Mouse (Mus musculus): ENCODE data around the gene Rb1. TPM values are rescaled to one million over a fixed set of nuclear protein-coding genes. Genes with fewer than 3 reads are reported as not detected.
A peak's percentile ranks its signal among the peaks of the same experiment; 100 is the strongest.

Gene Rb1
- polyA plus RNA-seq, 1 experiment from 2014 or later, result 41.4 TPM

GRCm38 (mm10) chr14:73146721-73147120 is 178.9 kb downstream of the Rb1 start:
- Histone ChIP-seq H3K36me3 (ENCODE audit: control insufficient read depth, insufficient read depth, low read length) (no peaks in the 10 kb centered on the region), H3K4me2 (no peak overlapping the region), H3K27me3 (ENCODE audit: control insufficient read depth, insufficient read depth, low read length) (no peaks in the 10 kb centered on the region), H3K4me1 (ENCODE audit: control insufficient read depth, insufficient read depth, low read length) (peaks cover 16% of the 10 kb centered on the region), H3K9me3 (ENCODE audit: control insufficient read depth, low read length) (no peaks in the 10 kb centered on the region), H3K27ac (ENCODE audit: low read depth, low read length) (no peak overlapping the region), H3K4me3 (ENCODE audit: low read depth, low read length) (no peak overlapping the region), H3K9ac (ENCODE audit: low read length) (no peak overlapping the region)
- 59% methylated on average over 3 of the region's 3 CpGs for WGBS
- no peak for ATAC-seq (ENCODE audit: low FRiP score)
- DNase-seq (ENCODE audit: low spot score, missing footprints), result no peak

DNA sequence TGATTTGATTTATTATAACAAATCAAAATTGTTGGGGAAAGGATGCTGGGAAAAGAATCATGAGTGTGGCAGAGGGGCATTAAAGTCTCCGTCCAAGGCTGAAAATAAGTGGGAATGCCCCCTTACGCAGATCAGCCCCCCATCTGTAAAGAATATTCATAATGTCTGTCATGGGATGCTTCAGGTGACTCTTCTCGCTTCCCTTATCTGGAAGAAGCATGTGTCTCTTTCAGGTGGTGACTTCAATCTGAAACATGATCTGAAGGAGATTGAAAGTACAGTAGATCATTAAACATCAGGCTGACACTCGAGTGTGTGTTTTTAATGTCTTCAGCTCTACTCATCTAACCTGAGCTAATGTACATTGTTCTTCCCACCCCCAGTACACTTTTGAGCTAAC is 180.1 kb downstream of the Rb1 start:
- H3K4me2 ChIP-seq, result no peak overlapping the region
- H3K36me3 ChIP-seq (ENCODE audit: control insufficient read depth, insufficient read depth, low read length), result no peaks in the 10 kb centered on the region
- no peak overlapping the region for H3K9ac ChIP-seq (ENCODE audit: low read length)
- 91% methylated on average over 4 of the region's 4 CpGs for WGBS
- H3K4me1 ChIP-seq (ENCODE audit: control insufficient read depth, insufficient read depth, low read length), result peaks cover 17% of the 10 kb centered on the region
- DNase-seq (ENCODE audit: low spot score, missing footprints) (no peak), ATAC-seq (ENCODE audit: low FRiP score) (no peak)
- H3K27me3 ChIP-seq (ENCODE audit: control insufficient read depth, insufficient read depth, low read length), result no peaks in the 10 kb centered on the region
- H3K27ac ChIP-seq (ENCODE audit: low read depth, low read length), result no peak overlapping the region
- no peak overlapping the region for H3K4me3 ChIP-seq (ENCODE audit: low read depth, low read length)
- H3K9me3 ChIP-seq (ENCODE audit: control insufficient read depth, low read length), result no peaks in the 10 kb centered on the region

DNA sequence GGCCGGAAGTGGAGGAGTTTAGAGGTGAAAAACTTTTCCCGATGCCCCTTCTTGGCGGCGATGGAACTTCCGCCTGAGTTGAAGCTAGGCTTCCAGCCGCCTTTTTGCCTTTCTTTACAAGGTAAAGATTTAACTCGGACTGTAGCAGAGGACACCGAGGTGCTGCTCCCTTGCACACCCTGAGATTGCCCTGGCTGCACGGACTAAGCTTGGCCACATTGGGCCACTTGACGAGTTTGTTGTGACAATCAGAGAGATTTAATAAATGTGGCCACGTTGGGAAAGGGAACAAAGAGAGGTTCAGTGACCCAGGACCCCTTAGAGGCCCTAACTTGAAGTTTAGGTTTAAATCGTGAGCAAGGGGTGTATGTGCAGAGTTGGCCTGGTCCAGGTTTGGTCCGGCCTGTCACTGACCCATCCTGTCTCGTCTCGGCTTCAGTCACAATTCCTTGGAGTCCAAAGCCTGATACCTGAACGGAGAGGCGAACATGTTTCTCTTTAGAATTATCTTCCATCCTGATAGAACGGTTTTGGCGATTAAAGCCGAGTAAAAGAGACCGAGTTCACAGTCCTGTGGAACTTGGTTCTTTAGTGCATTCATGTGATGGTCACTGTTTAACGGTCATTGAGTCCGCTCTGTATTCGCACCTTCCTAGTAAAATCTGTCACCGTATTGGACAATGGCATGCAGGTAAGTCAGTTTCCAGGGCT is 181.8 kb downstream of the Rb1 start:
- H3K9me3 ChIP-seq (ENCODE audit: control insufficient read depth, low read length), result no peaks in the 10 kb centered on the region
- 40% methylated on average over 25 of the region's 25 CpGs for WGBS
- H3K4me3 ChIP-seq (ENCODE audit: low read depth, low read length), result peak overlapping the region; percentile 73
- H3K4me2 ChIP-seq, result peak overlapping the region; percentile 80
- H3K36me3 ChIP-seq (ENCODE audit: control insufficient read depth, insufficient read depth, low read length), result no peaks in the 10 kb centered on the region
- no peaks in the 10 kb centered on the region for H3K27me3 ChIP-seq (ENCODE audit: control insufficient read depth, insufficient read depth, low read length)
- H3K27ac ChIP-seq (ENCODE audit: low read depth, low read length), result peak overlapping the region; percentile 99
- ATAC-seq (ENCODE audit: low FRiP score) (peak; percentile 8; the same call in 1 of the 2 replicates), DNase-seq (ENCODE audit: low spot score, missing footprints) (peak; percentile 92)
- peaks cover 17% of the 10 kb centered on the region for H3K4me1 ChIP-seq (ENCODE audit: control insufficient read depth, insufficient read depth, low read length)
- peak overlapping the region; percentile 99 for H3K9ac ChIP-seq (ENCODE audit: low read length)

DNA sequence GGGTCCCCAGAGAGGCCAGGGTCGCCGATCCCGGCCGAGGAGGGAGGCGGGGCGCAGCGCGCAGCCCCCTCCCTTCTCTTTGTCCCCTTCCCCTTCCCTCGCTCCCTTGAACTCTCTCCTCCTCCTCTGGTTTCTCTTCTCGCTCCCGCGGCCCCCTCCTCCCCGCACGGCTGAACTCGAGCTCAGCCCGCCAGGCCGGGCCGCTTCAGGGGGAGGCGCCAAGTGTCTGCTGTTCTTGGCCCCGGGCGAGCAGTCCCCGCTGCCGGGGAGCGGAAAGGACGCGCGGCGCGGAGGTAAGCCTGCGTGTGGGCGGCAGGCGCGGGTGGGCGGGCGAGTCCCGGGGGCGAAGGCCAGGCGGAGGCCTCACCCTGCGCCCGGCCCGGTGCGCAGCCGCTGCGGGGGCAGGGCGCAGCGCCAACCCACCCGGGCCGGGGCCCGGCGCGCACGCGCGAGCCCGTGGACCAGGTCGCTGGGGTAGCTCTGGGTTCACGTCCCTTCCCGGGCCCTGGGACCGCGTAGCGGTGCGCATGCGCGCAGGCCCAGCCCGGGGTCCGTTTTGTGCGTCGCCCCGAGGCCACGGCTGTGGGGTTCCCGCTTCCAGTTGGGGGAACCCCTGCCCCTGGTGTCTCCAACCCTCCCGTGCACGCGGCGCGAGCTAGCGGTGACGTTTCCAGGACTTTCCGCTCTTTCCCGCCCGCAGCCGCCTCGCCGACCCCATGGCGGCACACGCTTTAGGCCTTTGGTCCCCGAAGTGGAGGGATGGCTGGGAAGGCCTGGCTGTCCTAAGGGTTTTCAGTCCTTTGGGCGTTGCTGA is 182.5 kb downstream of the Rb1 start:
- Histone ChIP-seq H3K4me1 (ENCODE audit: control insufficient read depth, insufficient read depth, low read length) (peaks cover 17% of the 10 kb centered on the region), H3K36me3 (ENCODE audit: control insufficient read depth, insufficient read depth, low read length) (no peaks in the 10 kb centered on the region), H3K27ac (ENCODE audit: low read depth, low read length) (peak overlapping the region; percentile 99), H3K4me3 (ENCODE audit: low read depth, low read length) (peak overlapping the region; percentile 73), H3K9ac (ENCODE audit: low read length) (peak overlapping the region; percentile 99), H3K9me3 (ENCODE audit: control insufficient read depth, low read length) (no peaks in the 10 kb centered on the region), H3K27me3 (ENCODE audit: control insufficient read depth, insufficient read depth, low read length) (no peaks in the 10 kb centered on the region), H3K4me2 (peak overlapping the region; percentile 80)
- DNase-seq (ENCODE audit: low spot score, missing footprints), result peak; percentile 99
- ATAC-seq (ENCODE audit: low FRiP score), result peak; percentile 95
- under 1% methylated on average over 84 of the region's 88 CpGs for WGBS

DNA sequence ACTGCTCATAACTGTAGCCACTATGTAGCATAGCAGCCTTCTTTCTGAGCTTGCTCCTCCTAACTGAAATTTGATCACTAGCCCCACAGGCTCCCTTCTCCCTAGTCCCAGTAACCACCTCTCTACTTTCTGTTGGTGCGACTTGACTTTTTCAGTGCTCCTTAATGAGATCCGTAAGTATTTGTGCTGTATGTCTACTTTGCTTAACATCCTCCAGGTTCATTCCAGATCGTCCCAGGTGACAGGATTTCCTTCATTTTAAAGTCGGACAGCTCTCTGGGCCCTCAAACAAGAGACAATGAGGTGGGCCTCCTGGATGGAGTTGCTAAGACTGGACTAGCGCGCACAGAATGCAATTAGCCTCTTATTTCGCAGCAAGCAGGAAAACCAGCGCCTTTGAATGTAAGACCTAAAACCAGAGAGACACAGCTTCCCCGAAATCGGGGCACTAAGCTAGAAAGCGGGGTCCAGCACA is 183.2 kb downstream of the Rb1 start:
- H3K27me3 ChIP-seq (ENCODE audit: control insufficient read depth, insufficient read depth, low read length), result no peaks in the 10 kb centered on the region
- 2% methylated on average over 11 of the region's 11 CpGs for WGBS
- H3K9me3 ChIP-seq (ENCODE audit: control insufficient read depth, low read length), result no peaks in the 10 kb centered on the region
- peaks cover 17% of the 10 kb centered on the region for H3K4me1 ChIP-seq (ENCODE audit: control insufficient read depth, insufficient read depth, low read length)
- peak overlapping the region; percentile 80 for H3K4me2 ChIP-seq
- DNase-seq (ENCODE audit: low spot score, missing footprints), result peak; percentile 97
- H3K9ac ChIP-seq (ENCODE audit: low read length), result peak overlapping the region; percentile 99
- H3K27ac ChIP-seq (ENCODE audit: low read depth, low read length), result peak overlapping the region; percentile 99
- H3K36me3 ChIP-seq (ENCODE audit: control insufficient read depth, insufficient read depth, low read length), result no peaks in the 10 kb centered on the region
- H3K4me3 ChIP-seq (ENCODE audit: low read depth, low read length), result peak overlapping the region; percentile 73
- peak; percentile 5; the same call in 1 of the 2 replicates for ATAC-seq (ENCODE audit: low FRiP score)

GRCm38 (mm10) chr14:73141800-73142199 is 183.8 kb downstream of the Rb1 start:
- H3K9ac ChIP-seq (ENCODE audit: low read length), result no peak overlapping the region
- H3K4me1 ChIP-seq (ENCODE audit: control insufficient read depth, insufficient read depth, low read length), result peaks cover 17% of the 10 kb centered on the region
- no peaks in the 10 kb centered on the region for H3K36me3 ChIP-seq (ENCODE audit: control insufficient read depth, insufficient read depth, low read length)
- H3K4me3 ChIP-seq (ENCODE audit: low read depth, low read length), result no peak overlapping the region
- no peaks in the 10 kb centered on the region for H3K9me3 ChIP-seq (ENCODE audit: control insufficient read depth, low read length)
- no peak overlapping the region; the same call in 1 of the 2 replicates for H3K4me2 ChIP-seq
- peak overlapping the region; percentile 9; the same call in 1 of the 2 replicates for H3K27ac ChIP-seq (ENCODE audit: low read depth, low read length)
- DNase-seq (ENCODE audit: low spot score, missing footprints), result peak; percentile 86
- ATAC-seq (ENCODE audit: low FRiP score), result no peak
- WGBS, result 31% methylated on average over 3 of the region's 3 CpGs
- no peaks in the 10 kb centered on the region for H3K27me3 ChIP-seq (ENCODE audit: control insufficient read depth, insufficient read depth, low read length)

- Histone ChIP-seq H3K4me3 (ENCODE audit: low read depth, low read length) (no peak overlapping the region), H3K27me3 (ENCODE audit: control insufficient read depth, insufficient read depth, low read length) (no peaks in the 10 kb centered on the region), H3K36me3 (ENCODE audit: control insufficient read depth, insufficient read depth, low read length) (no peaks in the 10 kb centered on the region), H3K27ac (ENCODE audit: low read depth, low read length) (no peak overlapping the region), H3K9ac (ENCODE audit: low read length) (no peak overlapping the region), H3K4me2 (no peak overlapping the region), H3K4me1 (ENCODE audit: control insufficient read depth, insufficient read depth, low read length) (peaks cover 17% of the 10 kb centered on the region), H3K9me3 (ENCODE audit: control insufficient read depth, low read length) (no peaks in the 10 kb centered on the region)
- ATAC-seq (ENCODE audit: low FRiP score), result no peak
- no peak for DNase-seq (ENCODE audit: low spot score, missing footprints)
- 77% methylated on average over 5 of the region's 5 CpGs for WGBS
Measured at GRCm38 (mm10) chr14:73139866-73140265, 185.8 kb downstream of the Rb1 start.

GRCm38 (mm10) chr14:73138483-73138882 is 187.1 kb downstream of the Rb1 start:
- H3K9me3 ChIP-seq (ENCODE audit: control insufficient read depth, low read length), result no peaks in the 10 kb centered on the region
- H3K4me2 ChIP-seq, result no peak overlapping the region
- WGBS, result 93% methylated on average over 7 of the region's 7 CpGs

GRCm38 (mm10) chr14:73137234-73137633 is 188.4 kb downstream of the Rb1 start:
- no peaks in the 10 kb centered on the region for H3K9me3 ChIP-seq (ENCODE audit: control insufficient read depth, low read length)
- no peak overlapping the region for H3K4me3 ChIP-seq (ENCODE audit: low read depth, low read length)
- 85% methylated on average over 5 of the region's 5 CpGs for WGBS

More at GRCm38 (mm10) chr14:73138483-73138882, 187.1 kb downstream of the Rb1 start:
- Histone ChIP-seq H3K4me3 (ENCODE audit: low read depth, low read length) (no peak overlapping the region), H3K27me3 (ENCODE audit: control insufficient read depth, insufficient read depth, low read length) (no peaks in the 10 kb centered on the region), H3K4me1 (ENCODE audit: control insufficient read depth, insufficient read depth, low read length) (peaks cover 9% of the 10 kb centered on the region), H3K27ac (ENCODE audit: low read depth, low read length) (no peak overlapping the region), H3K36me3 (ENCODE audit: control insufficient read depth, insufficient read depth, low read length) (no peaks in the 10 kb centered on the region), H3K9ac (ENCODE audit: low read length) (no peak overlapping the region)
- no peak for ATAC-seq (ENCODE audit: low FRiP score)
- DNase-seq (ENCODE audit: low spot score, missing footprints), result no peak

More at GRCm38 (mm10) chr14:73137234-73137633, 188.4 kb downstream of the Rb1 start:
- ATAC-seq (ENCODE audit: low FRiP score), result no peak
- H3K27me3 ChIP-seq (ENCODE audit: control insufficient read depth, insufficient read depth, low read length), result no peaks in the 10 kb centered on the region
- H3K27ac ChIP-seq (ENCODE audit: low read depth, low read length), result no peak overlapping the region
- no peak overlapping the region for H3K4me2 ChIP-seq
- H3K36me3 ChIP-seq (ENCODE audit: control insufficient read depth, insufficient read depth, low read length), result no peaks in the 10 kb centered on the region
- H3K4me1 ChIP-seq (ENCODE audit: control insufficient read depth, insufficient read depth, low read length), result peaks cover 5% of the 10 kb centered on the region
- DNase-seq (ENCODE audit: low spot score, missing footprints), result no peak
- no peak overlapping the region for H3K9ac ChIP-seq (ENCODE audit: low read length)
